Mouse (Mus musculus) embryonic fibroblast, embryonic 13.5 days (primary cell): ENCODE results near the gene Ankrd13b. TPM values are rescaled to one million over a fixed set of nuclear protein-coding genes. Genes with fewer than 3 reads are reported as not detected.

Experiments used
- H3K27ac ChIP-seq: 2 replicates; pipeline ENCODE4 v1.5.1; 2012; ENCODE audit warnings: low read length, control low read depth, inconsistent platforms; ENCODE audit not compliant: insufficient read depth
- H3K4me1 ChIP-seq: 2 replicates; pipeline ENCODE4 v1.6.1; 2011; ENCODE audit warnings: low read length; ENCODE audit not compliant: control insufficient read depth, insufficient read depth
- H3K4me3 ChIP-seq: 2 replicates; pipeline ENCODE4 v1.5.1; 2011; ENCODE audit warnings: mild to moderate bottlenecking, control low read depth, low read length; ENCODE audit not compliant: insufficient read depth
- CTCF ChIP-seq: IDR thresholded peaks from 2 replicates; pipeline ENCODE4 v1.5.1; 2011; ENCODE audit warnings: mild to moderate bottlenecking, control low read depth, low read length, moderate library complexity, borderline replicate concordance; ENCODE audit not compliant: insufficient read depth
- POLR2A ChIP-seq: IDR thresholded peaks from 2 replicates; pipeline ENCODE4 v1.6.1; 2011; ENCODE audit warnings: low read depth, mild to moderate bottlenecking, control low read depth, low read length, moderate library complexity
- polyA plus RNA-seq: library from polyadenylated mRNA; stranded (reverse); fragments of >200 nt; gene quantifications from 2 replicates; pipeline ENCODE4 v1.2.4, GENCODE M21; 2011; ENCODE audit warnings: low read depth; ENCODE audit not compliant: missing spikeins, insufficient read length

Ankrd13b gene
- polyA plus RNA-seq, 1 experiment, result 12.3 TPM

DNA sequence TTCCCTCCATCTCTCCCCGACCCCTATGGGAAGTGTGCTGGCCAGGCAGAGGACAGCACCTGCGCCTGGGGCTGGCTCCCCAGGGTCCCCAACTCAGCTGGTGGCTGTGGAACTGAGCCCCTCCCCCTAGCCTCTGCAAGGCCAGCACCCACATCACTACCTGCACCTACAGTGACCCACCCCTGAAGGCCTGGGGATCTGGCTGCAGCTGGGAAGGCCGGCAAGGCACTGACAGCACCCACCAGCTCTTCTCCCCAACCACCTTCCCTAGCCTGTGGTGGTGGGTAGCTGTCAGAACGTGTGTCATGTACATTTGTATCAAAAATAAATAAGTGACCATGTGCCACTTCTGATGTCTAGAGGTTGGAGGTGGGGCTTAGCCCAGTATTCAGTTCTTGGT lies 17.9 kb upstream of the Ankrd13b start:
- 0 out of 2 replicates have a peak, but pooled peaks cover 3% of the 10 kb centered on the region for H3K4me1 ChIP-seq
- H3K4me3 ChIP-seq, result no peak overlapping the region
- TF ChIP-seq POLR2A (no peak), CTCF (no peak)
- no peak overlapping the region for H3K27ac ChIP-seq

DNA sequence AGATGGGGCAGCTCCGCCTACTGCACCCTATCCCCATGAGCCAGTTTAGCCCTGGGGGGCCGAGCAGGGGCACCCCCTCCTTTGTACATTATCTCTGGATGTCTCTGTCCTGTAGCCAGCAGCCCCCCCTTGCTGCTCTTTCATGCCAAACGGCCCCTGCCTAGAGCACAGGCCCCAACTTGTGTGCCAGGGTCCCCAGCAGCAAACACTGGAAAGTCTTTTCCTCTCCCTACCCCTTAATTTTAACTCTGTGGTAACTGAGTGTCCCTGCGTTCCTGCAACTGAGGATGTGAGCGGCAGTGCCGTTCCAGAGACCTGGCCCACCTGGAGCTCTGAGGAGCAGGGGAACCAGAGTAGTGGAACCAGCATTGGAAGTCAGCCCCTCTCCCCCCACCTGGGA lies 17.5 kb upstream of the Ankrd13b start:
- no peak overlapping the region for H3K4me3 ChIP-seq
- TF ChIP-seq CTCF (no peak), POLR2A (no peak)
- H3K4me1 ChIP-seq, result 0 out of 2 replicates have a peak, but pooled peaks cover 3% of the 10 kb centered on the region
- H3K27ac ChIP-seq, result no peak overlapping the region

DNA sequence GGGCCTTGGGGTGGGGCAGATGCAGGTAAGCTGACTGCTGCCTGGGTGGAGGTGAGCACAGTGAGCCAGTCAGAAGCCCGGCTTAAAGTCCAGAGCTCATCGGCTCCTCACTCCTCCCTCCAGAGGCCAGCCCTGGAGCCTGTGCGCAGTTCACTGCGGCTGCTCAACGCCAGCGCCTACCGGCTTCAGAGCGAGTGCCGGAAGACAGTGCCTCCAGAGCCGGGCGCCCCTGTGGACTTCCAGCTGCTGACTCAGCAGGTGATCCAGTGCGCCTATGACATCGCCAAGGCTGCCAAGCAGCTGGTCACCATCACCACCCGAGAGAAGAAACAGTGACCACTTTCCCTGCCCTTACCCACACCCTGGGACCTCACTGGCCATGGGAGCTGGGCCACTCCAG lies 16.8 kb upstream of the Ankrd13b start:
- Histone ChIP-seq H3K4me1 (0 out of 2 replicates have a peak, but pooled peaks cover 3% of the 10 kb centered on the region), H3K27ac (no peak overlapping the region), H3K4me3 (no peak overlapping the region)
- TF ChIP-seq CTCF (no peak), POLR2A (no peak)

DNA sequence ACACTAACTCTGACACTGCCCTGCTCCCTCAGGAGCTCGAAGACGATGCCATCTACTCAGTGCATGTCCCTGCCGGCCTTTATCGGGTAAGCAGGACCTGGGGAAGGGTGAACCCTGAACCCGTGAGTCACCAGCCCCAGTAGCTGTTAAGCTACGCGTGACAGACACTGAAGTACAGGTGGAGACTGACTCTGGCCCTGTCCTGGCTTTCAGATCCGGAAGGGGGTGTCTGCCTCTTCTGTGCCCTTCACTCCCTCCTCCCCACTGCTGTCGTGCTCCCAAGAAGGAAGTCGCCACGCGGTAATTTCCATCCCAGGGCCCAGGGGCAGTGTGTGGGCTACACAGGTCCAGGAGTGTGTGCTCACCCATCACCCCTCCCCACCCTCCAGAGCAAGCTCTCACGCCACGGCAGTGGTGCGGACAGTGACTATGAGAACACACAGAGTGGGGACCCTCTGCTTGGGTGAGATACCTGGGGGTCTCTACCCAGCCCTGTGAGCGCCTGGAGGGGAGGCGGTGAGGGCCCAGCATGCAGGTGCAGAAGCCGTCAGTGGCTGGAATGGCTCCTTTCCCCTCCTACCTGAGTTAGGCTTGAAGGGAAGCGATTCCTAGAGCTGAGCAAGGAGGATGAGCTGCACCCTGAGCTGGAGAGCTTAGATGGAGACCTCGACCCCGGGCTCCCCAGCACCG lies 16.0 kb upstream of the Ankrd13b start:
- no peak overlapping the region for H3K4me3 ChIP-seq
- no peak for TF ChIP-seq CTCF
- no peak for TF ChIP-seq POLR2A
- no peak overlapping the region for H3K27ac ChIP-seq
- H3K4me1 ChIP-seq, result 0 out of 2 replicates have a peak, but pooled peaks cover 5% of the 10 kb centered on the region

DNA sequence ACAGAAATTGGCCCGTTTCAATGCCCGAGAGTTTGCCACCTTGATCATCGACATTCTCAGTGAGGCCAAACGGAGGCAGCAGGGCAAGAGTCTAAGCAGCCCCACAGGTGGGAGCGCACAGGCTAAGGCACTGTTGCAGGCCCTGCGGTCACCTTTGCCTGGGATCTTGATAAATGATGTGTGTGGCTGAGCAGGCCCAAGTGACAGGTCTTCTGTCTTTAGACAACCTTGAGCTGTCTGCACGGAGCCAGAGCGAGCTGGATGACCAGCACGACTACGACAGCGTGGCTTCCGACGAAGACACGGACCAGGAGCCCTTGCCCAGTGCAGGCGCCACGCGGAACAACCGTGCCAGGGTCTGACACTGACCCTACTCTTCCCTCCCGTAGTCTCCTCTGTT lies 14.9 kb upstream of the Ankrd13b start:
- TF ChIP-seq POLR2A (no peak), CTCF (no peak)
- Histone ChIP-seq H3K27ac (no peak overlapping the region), H3K4me1 (0 out of 2 replicates have a peak, but pooled peaks cover 5% of the 10 kb centered on the region), H3K4me3 (no peak overlapping the region)

DNA sequence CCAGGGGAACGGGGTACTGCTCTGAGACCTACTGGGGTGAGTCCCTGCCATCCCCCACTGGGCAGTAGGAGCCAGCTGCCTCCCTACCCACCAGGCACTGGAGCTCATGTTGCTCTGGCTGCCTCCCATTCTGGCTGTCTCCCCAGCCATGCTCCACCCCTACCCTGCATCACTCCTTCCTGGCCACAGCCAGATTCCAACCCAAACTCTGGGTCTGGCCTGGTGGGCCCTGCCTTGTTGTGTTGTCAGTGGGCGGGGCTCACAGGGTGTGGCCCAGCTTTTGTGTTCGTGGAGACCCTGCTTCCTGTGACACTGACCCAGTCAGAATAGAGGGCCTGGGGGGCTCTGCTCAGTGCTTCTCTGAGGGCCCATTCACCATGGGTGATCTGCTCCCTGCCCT lies 14.0 kb upstream of the Ankrd13b start:
- TF ChIP-seq CTCF (no peak), POLR2A (no peak; the same call in 1 of the 2 replicates)
- Histone ChIP-seq H3K4me1 (0 out of 2 replicates have a peak, but pooled peaks cover 5% of the 10 kb centered on the region), H3K27ac (0 out of 2 replicates have a peak overlapping the region, but pooled peaks have one; percentile 23), H3K4me3 (no peak overlapping the region)

DNA sequence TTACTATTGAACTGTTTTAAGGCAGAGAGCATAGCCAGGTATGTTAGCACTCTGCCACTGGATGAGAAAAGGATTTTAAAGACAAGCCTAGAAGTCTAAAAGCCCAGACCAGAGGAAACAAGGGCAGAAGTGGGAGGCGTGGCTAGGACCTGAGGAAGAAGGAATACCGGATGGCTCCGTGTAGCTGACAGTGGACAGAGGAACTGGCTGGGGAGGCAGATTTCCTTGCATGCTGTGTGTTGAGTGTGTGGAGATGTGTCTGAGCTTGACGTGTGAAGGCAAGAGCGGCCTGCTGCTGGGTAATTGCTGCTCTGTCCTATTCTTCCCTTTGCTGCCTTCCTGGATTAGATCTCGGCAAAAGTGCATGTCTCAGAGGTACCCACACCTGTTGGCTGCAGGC lies 13.0 kb upstream of the Ankrd13b start:
- Histone ChIP-seq H3K4me1 (peaks cover 15% of the 10 kb centered on the region; the same call in 1 of the 2 replicates), H3K27ac (no peak overlapping the region), H3K4me3 (no peak overlapping the region)
- TF ChIP-seq CTCF, result no peak
- TF ChIP-seq POLR2A, result no peak

DNA sequence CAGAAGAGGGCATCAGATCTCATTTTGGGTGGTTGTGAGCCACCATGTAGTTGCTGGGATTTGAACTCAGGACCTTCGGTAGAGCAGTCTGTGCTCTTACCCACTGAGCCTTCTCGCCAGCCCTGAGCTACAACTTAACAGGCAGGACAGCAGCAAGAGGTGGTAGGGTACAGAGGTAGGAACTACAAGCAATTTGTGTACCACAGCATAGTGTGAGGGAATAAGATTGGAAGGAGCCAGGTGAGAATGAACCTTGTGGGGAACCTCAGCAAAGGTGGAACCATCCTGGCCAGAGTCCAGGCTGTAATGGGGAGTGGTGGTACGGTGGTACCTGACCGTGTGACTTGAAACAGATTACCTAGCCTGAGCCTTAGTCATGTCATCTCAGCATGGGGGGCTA lies 12.5 kb upstream of the Ankrd13b start:
- no peak for TF ChIP-seq CTCF
- TF ChIP-seq POLR2A, result no peak
- H3K27ac ChIP-seq, result no peak overlapping the region
- H3K4me1 ChIP-seq, result peaks cover 15% of the 10 kb centered on the region; the same call in 1 of the 2 replicates
- no peak overlapping the region for H3K4me3 ChIP-seq

DNA sequence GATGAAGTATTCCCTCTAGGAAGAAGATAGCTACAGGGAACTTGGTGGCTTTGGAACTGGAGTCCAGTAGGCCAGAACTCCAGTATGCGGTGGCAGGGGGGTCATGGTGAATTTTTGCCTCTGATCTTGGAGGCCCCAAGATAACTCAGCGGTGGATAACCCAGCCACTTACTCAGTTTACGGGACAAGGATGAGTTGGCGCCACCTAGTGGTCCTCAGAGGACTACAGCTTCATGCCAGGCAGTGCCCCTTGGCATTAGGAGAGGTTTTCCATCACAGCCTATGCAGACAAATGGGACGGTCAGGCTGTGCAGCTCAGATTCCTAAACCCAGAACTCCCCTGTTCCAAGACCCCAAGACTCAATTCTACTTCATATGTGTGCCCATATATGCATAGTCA lies 11.9 kb upstream of the Ankrd13b start:
- H3K27ac ChIP-seq, result no peak overlapping the region
- no peak for TF ChIP-seq POLR2A
- peak; percentile 86; the same call in 1 of the 2 replicates for TF ChIP-seq CTCF
- no peak overlapping the region for H3K4me3 ChIP-seq
- H3K4me1 ChIP-seq, result peaks cover 15% of the 10 kb centered on the region; the same call in 1 of the 2 replicates
